Mouse (Mus musculus) stomach, embryonic 15.5 days (tissue): ENCODE results near the gene Rab39. TPM values are rescaled to one million over a fixed set of nuclear protein-coding genes. Genes with fewer than 3 reads are reported as not detected.
A peak's percentile ranks its signal among the peaks of the same experiment; 100 is the strongest.

Source experiments
- ATAC-seq: fragments of 200-750 bp; cut with Nextera tagmentation; 2 replicates; pipeline ENCODE4 v1.8.0; 2017; ENCODE audit warnings: low read depth, moderate number of reproducible peaks, moderate TSS enrichment; ENCODE audit not compliant: insufficient read depth, low FRiP score
- H3K27ac ChIP-seq: fragments of 300-500 bp; sonication (generic); 2 replicates; pipeline ENCODE4 v1.5.1; 2015; ENCODE audit warnings: mild to moderate bottlenecking, inconsistent platforms
- H3K27me3 ChIP-seq: fragments of 300-500 bp; sonication (generic); replicated peaks from 2 replicates; pipeline ENCODE4 v1.6.1; 2015; ENCODE audit warnings: inconsistent platforms
- H3K36me3 ChIP-seq: fragments of 300-500 bp; sonication (generic); 2 replicates; pipeline ENCODE4 v1.6.1; 2015; ENCODE audit warnings: inconsistent platforms
- H3K4me1 ChIP-seq: fragments of 300-500 bp; sonication (generic); 2 replicates; pipeline ENCODE4 v1.6.1; 2015; ENCODE audit warnings: inconsistent platforms
- H3K4me2 ChIP-seq: fragments of 300-500 bp; sonication (generic); 2 replicates; pipeline ENCODE4 v1.6.1; 2015; ENCODE audit warnings: mild to moderate bottlenecking, inconsistent platforms
- H3K4me3 ChIP-seq: fragments of 300-500 bp; sonication (generic); replicated peaks from 2 replicates; pipeline ENCODE4 v1.5.1; 2015; ENCODE audit warnings: inconsistent platforms
- H3K9ac ChIP-seq: fragments of 300-500 bp; sonication (generic); 2 replicates; pipeline ENCODE4 v1.6.1; 2015; ENCODE audit warnings: inconsistent platforms
- H3K9me3 ChIP-seq: fragments of 300-500 bp; sonication (generic); 2 replicates; pipeline ENCODE4 v1.6.1; 2016; ENCODE audit warnings: inconsistent platforms
- WGBS: fragments of 180-500 bp; shearing (Covaris S2); methylation state at CpG from one replicate; pipeline ENCODE4 v1.1.7; 2015; 5-methylcytosine and 5-hydroxymethylcytosine counted together
- polyA plus RNA-seq: library from polyadenylated mRNA; unstranded; fragments of >200 nt; fragmentation: Nextera tagmentation; extraction: Ambion mirVana; gene quantifications from 2 replicates; pipeline ENCODE4 v1.2.1, GENCODE M21; 2015

Rab39 gene
- polyA plus RNA-seq, 1 experiment from 2014 or later: 0.59 TPM

DNA sequence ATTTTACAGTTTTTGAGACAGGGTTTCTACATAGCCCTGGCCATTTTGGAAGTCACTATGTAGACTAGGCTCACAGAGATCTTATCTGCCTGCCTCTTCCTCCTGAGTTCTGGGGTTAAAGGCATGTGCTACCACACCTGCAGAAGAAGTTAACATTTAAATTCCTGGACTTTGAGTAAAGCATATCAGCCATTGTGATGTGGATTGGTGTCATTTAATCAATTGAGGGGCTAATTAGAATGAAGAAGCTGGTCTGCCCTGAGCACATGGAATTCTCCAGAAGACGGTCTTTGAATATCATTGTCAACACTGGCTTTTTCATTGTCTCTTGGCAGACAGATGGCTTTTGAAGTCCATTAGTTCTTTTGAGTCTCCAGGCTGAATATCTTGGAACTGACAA is 25.2 kb downstream of the Rab39 start:
- WGBS: 92% methylated on average over 1 of the region's 1 CpGs
- ATAC-seq: no peak
- Histone ChIP-seq H3K4me1 (no peaks in the 10 kb centered on the region), H3K36me3 (no peaks in the 10 kb centered on the region), H3K27me3 (no peaks in the 10 kb centered on the region), H3K9ac (no peak overlapping the region), H3K27ac (no peak overlapping the region), H3K4me2 (no peak overlapping the region), H3K9me3 (no peaks in the 10 kb centered on the region), H3K4me3 (no peak overlapping the region)

DNA sequence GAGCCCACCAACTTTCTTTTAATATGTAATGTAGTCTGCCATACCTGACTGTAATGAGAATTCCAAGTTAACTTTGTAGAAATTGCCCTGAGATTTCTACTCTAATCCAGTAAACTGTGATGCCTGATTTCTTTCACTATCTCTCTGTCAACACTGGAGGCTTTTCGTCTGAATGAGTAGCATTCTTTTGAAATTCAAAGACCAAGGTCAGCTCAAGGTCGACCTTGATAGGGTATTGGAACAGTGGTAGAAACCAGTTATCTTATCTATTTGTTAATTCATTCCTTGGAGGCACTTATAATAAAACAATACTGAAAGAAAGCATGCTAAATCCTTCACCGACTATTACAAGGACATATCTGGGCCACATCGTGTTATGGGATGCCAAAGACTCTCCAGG is 29.1 kb downstream of the Rab39 start:
- Histone ChIP-seq H3K9ac (no peak overlapping the region), H3K4me2 (no peak overlapping the region), H3K27ac (no peak overlapping the region), H3K4me1 (no peaks in the 10 kb centered on the region), H3K27me3 (no peaks in the 10 kb centered on the region), H3K4me3 (no peak overlapping the region), H3K9me3 (no peaks in the 10 kb centered on the region), H3K36me3 (no peaks in the 10 kb centered on the region)
- 57% methylated on average over 4 of the region's 4 CpGs for WGBS
- ATAC-seq: no peak

DNA sequence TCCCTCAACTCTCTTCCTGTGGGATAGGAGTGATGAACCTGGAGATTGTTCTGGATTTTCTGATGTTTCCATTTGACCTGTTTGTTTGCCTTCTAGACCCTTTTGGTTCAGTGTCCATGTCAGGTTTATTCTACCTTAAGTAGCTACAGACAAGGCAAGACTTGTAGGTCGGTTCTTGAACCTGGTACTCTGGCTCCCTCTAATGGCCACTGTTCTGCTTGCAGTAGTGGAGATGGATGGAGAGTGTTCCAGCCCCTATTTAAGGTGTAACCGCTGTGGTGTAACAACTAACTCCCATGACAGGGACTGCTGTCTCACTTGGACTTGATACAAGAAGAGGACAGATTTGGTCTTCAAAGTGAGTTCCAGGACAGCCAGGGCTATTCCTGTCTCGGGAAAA is 32.5 kb downstream of the Rab39 start:
- H3K9ac ChIP-seq: no peak overlapping the region
- no peaks in the 10 kb centered on the region for H3K27me3 ChIP-seq
- no peak overlapping the region for H3K4me3 ChIP-seq
- WGBS: 21% methylated on average over 3 of the region's 3 CpGs
- no peaks in the 10 kb centered on the region for H3K36me3 ChIP-seq
- no peak overlapping the region for H3K4me2 ChIP-seq
- H3K4me1 ChIP-seq: no peaks in the 10 kb centered on the region
- no peak for ATAC-seq
- no peak overlapping the region for H3K27ac ChIP-seq
- H3K9me3 ChIP-seq: no peaks in the 10 kb centered on the region

DNA sequence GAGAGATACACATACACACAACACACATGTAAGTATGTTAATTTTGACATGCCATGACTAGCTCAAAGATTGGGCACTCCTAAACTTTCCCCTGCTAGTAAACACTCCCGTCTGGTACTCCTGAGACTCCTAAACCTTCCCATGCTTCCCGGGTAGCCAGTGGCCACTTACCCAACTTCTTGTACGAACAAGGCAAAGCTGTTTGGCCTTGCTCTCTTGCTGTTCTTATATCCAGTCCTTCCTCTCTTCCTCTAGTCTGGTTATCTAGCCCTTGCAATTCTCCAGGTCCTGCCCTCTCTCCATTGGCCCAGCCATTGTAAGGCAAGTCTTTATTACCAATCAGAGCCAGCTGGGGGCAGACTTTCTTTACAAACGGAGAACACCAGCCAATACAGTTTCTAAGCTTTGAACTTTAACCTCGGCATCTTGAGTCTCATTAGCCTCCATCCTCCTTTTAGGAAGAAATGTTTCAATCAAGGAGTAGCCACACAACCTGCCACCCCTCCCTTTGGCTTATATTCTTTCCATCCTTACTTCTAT is 36.3 kb downstream of the Rab39 start, which contains the start of gene Cul5:
Gene Cul5, minus strand, starts transcription at position 335 of the 540 bp plus-strand sequence.
- Histone ChIP-seq H3K4me3 (no peak within 1 kb of the TSS), H3K36me3 (no peaks in the 10 kb centered on the region), H3K27ac (no peak within 1 kb of the TSS), H3K4me2 (no peak within 1 kb of the TSS), H3K9me3 (no peaks in the 10 kb centered on the region), H3K4me1 (0 out of 2 replicates have a peak, but pooled peaks cover 4% of the 10 kb centered on the region), H3K9ac (no peak within 1 kb of the TSS), H3K27me3 (no peaks in the 10 kb centered on the region)
- 53% methylated on average over 5 of the region's 5 CpGs for WGBS
- no peak for ATAC-seq

DNA sequence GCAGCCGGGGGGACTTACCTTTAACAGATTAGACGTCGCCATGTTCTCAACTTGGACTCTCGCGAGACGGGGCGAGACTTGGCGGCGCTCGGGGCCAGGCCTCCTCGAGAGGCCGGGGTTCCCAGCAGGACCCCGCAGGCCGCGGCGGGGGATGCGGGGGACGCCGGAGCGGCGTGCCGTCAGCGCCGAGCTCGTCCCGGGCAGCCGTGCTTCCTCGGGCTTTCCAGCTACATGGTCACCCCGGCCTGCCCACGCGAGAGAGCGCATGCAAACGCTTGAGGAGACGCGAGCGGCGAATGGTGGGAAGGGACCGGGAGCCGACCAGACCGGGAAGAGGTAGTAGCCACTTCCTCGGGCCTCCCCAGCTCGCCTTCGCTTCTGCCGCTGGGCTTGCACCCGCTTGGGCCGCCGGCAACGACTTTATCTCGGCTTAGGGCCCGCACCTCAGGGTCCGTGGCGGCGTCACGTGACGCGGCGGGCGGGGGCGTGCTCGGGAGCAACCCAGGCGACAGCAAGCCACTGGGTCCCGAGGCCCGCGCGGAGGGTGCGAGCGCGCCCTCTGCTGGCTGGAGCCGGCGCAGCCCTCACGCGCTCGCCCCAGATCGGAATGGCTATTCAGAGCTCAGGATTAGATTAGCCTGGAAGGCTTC is 38.9 kb downstream of the Rab39 start:
- under 1% methylated on average over 74 of the region's 74 CpGs for WGBS
- Histone ChIP-seq H3K4me1 (0 out of 2 replicates have a peak, but pooled peaks cover 4% of the 10 kb centered on the region), H3K9ac (peak overlapping the region; percentile 98), H3K36me3 (no peaks in the 10 kb centered on the region), H3K4me2 (peak overlapping the region; percentile 79), H3K27me3 (no peaks in the 10 kb centered on the region), H3K9me3 (no peaks in the 10 kb centered on the region), H3K4me3 (peak overlapping the region; percentile 79), H3K27ac (peak overlapping the region; percentile 96)
- ATAC-seq: peak; percentile 98

DNA sequence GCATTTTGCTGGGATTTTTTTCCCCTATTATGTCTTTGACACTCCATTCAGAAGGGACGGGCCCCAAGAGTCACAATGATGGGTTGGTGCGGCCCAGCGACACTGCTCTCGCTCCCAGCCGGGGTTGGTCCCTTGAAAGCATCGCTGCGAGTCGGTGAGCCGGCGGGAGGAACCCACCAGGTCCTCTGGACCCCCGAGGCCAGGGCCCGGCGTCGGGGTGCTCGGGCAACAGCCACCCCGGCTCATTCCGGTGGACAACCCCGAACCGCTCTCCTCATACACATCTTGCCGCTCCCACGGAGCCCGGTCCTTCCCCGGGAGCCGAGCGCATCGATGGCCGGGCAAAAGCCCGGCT is 39.4 kb downstream of the Rab39 start:
- Histone ChIP-seq H3K9ac (peak overlapping the region; percentile 98), H3K4me3 (peak overlapping the region; percentile 79), H3K36me3 (no peaks in the 10 kb centered on the region), H3K9me3 (no peaks in the 10 kb centered on the region), H3K4me1 (0 out of 2 replicates have a peak, but pooled peaks cover 4% of the 10 kb centered on the region), H3K27me3 (no peaks in the 10 kb centered on the region), H3K4me2 (peak overlapping the region; percentile 79), H3K27ac (peak overlapping the region; percentile 96)
- WGBS: under 1% methylated on average over 28 of the region's 28 CpGs
- no peak for ATAC-seq

DNA sequence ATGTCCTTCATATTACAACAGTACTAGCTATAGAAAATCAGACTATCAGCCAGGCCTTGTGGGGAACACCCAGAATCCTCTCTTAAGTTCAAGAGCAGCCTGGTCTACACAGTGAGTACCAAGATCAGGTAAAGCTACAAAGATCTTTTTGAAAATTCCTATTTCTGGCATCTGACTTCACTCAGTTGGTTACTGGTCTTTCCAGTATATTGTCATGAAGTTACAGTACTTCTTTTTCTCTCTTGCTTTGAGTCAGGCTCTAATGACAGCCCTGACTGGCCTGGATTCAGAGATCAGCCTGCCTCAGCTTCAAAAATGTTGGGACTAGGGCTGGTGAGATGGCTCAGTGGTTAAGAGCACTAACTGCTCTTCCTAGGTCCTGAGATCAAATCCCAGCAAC is 40.6 kb downstream of the Rab39 start:
- ATAC-seq: no peak
- H3K27me3 ChIP-seq: no peaks in the 10 kb centered on the region
- H3K36me3 ChIP-seq: no peaks in the 10 kb centered on the region
- H3K4me3 ChIP-seq: no peak overlapping the region
- 0 out of 2 replicates have a peak, but pooled peaks cover 4% of the 10 kb centered on the region for H3K4me1 ChIP-seq
- peak overlapping the region; percentile 79 for H3K4me2 ChIP-seq
- no peaks in the 10 kb centered on the region for H3K9me3 ChIP-seq
- H3K9ac ChIP-seq: no peak overlapping the region
- H3K27ac ChIP-seq: no peak overlapping the region

DNA sequence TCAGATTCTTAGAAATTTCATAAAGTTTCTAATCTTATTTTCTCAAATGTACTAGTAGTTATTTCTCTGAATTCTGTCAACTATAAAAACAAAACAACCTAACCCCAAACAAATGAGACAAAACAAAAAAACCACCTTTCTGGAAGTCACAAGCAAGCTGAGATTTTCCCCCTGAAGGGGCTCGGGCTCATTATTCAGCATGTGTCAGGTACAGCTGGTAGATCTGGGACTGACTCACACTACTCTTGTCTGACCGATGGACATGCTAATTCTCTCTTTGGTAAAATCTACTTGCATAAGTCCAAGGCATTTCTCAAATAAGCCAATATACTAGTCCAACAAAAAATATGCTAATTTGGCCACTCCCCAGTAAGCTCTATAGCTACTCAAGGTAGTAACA is 41.2 kb downstream of the Rab39 start:
- no peaks in the 10 kb centered on the region for H3K9me3 ChIP-seq
- H3K4me1 ChIP-seq: 0 out of 2 replicates have a peak, but pooled peaks cover 4% of the 10 kb centered on the region
- 66% methylated on average over 2 of the region's 2 CpGs for WGBS
- no peak for ATAC-seq
- no peaks in the 10 kb centered on the region for H3K36me3 ChIP-seq
- H3K27me3 ChIP-seq: no peaks in the 10 kb centered on the region
- no peak overlapping the region for H3K4me2 ChIP-seq
- H3K4me3 ChIP-seq: no peak overlapping the region
- no peak overlapping the region for H3K9ac ChIP-seq
- H3K27ac ChIP-seq: no peak overlapping the region

DNA sequence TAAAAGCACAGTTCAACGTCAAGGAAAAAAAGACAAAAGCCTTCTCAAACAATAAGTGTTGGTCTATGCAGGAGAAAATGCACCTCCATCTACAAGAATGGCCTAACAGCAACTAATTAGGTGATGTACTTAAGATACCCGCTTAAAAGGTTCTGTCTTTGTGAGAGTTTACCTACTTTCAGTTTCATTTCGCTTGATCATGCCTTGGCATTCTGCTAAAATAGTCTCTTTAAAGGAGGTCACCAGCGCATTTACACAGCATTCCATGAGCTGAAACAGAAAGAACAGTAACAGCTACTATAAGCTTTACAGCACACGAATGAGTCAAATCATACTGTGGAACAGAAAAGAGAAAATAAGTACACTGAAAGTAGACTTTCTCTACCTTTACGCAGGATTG is 71.2 kb downstream of the Rab39 start:
- H3K36me3 ChIP-seq: peaks cover 21% of the 10 kb centered on the region
- no peak overlapping the region for H3K4me3 ChIP-seq
- ATAC-seq: no peak
- 93% methylated on average over 6 of the region's 6 CpGs for WGBS
- H3K9ac ChIP-seq: no peak overlapping the region
- no peak overlapping the region for H3K27ac ChIP-seq
- H3K4me2 ChIP-seq: no peak overlapping the region
- no peaks in the 10 kb centered on the region for H3K4me1 ChIP-seq
- H3K27me3 ChIP-seq: no peaks in the 10 kb centered on the region
- H3K9me3 ChIP-seq: no peaks in the 10 kb centered on the region

Other genes starting within 250 kb of the Rab39 start
- 11.8 and 12.4 TPM in 2 replicates for gene Atm, start 169.5 kb downstream of the Rab39 start, polyA plus RNA-seq
- 14.6 and 15.6 TPM in 2 replicates for gene Npat, start 169.2 kb downstream of the Rab39 start, polyA plus RNA-seq
- gene Acat1, start 95.8 kb downstream of the Rab39 start, polyA plus RNA-seq: 106 and 118 TPM in 2 replicates
- gene Cul5, start 36.2 kb downstream of the Rab39 start, polyA plus RNA-seq: 32.7 and 33.7 TPM in 2 replicates
- 7.9 and 8.4 TPM in 2 replicates for gene Slc35f2, start 65.3 kb upstream of the Rab39 start, polyA plus RNA-seq
- gene Sln, start 143.9 kb upstream of the Rab39 start, polyA plus RNA-seq: 1.6 and 4.9 TPM in 2 replicates